Mouse (Mus musculus) G1E-ER4 (cell line): ENCODE results near the gene Dnajb13. TPM values are rescaled to one million over a fixed set of nuclear protein-coding genes. Genes with fewer than 3 reads are reported as not detected.

Experiments
- GATA1 ChIP-seq: IDR thresholded peaks from one replicate; pipeline ENCODE4 v1.8.0; 2012; ENCODE audit warnings: low read length, inconsistent platforms
- polyA plus RNA-seq: library from polyadenylated mRNA; stranded (reverse); fragments of >175 nt; gene quantifications from 2 replicates; pipeline ENCODE4 v1.2.3, GENCODE M21; 2012

Gene Dnajb13
- polyA plus RNA-seq, 1 experiment, result not detected

GRCm38 (mm10) chr7:100497982-100498381 lies 16.8 kb downstream of the Dnajb13 start:
- no peak for TF ChIP-seq GATA1

GRCm38 (mm10) chr7:100497402-100497801 lies 17.4 kb downstream of the Dnajb13 start:
- TF ChIP-seq GATA1, result no peak

GRCm38 (mm10) chr7:100496791-100497190 lies 18.0 kb downstream of the Dnajb13 start:
- no peak for TF ChIP-seq GATA1

- no peak for TF ChIP-seq GATA1
Observed at GRCm38 (mm10) chr7:100496371-100496770, 18.4 kb downstream of the Dnajb13 start.

- no peak for TF ChIP-seq GATA1
Observed at GRCm38 (mm10) chr7:100495581-100496251, 19.0 kb downstream of the Dnajb13 start.

GRCm38 (mm10) chr7:100495042-100495441 lies 19.7 kb downstream of the Dnajb13 start:
- TF ChIP-seq GATA1, result no peak

- TF ChIP-seq GATA1, result no peak
Observed at GRCm38 (mm10) chr7:100494415-100494831, 20.3 kb downstream of the Dnajb13 start.

- no peak for TF ChIP-seq GATA1
Observed at GRCm38 (mm10) chr7:100493484-100494414, 21.0 kb downstream of the Dnajb13 start.

- no peak for TF ChIP-seq GATA1
Observed at GRCm38 (mm10) chr7:100493117-100493483, 21.7 kb downstream of the Dnajb13 start, which contains the start of gene Ucp2. Ucp2 (plus strand) TSS chr7:100493337.

GRCm38 (mm10) chr7:100492391-100493116 lies 22.2 kb downstream of the Dnajb13 start:
- no peak for TF ChIP-seq GATA1

GRCm38 (mm10) chr7:100488474-100489048 lies 26.2 kb downstream of the Dnajb13 start:
- TF ChIP-seq GATA1, result no peak

GRCm38 (mm10) chr7:100487301-100487700 lies 27.5 kb downstream of the Dnajb13 start:
- no peak for TF ChIP-seq GATA1

GRCm38 (mm10) chr7:100484493-100484892 lies 30.3 kb downstream of the Dnajb13 start:
- no peak for TF ChIP-seq GATA1

GRCm38 (mm10) chr7:100480175-100480574 lies 34.6 kb downstream of the Dnajb13 start:
- no peak for TF ChIP-seq GATA1

GRCm38 (mm10) chr7:100479823-100480164 lies 35.0 kb downstream of the Dnajb13 start:
- no peak for TF ChIP-seq GATA1
